Mouse (Mus musculus) heart, adult 2 months (tissue): ENCODE data around the gene Foxo1.
A peak's percentile ranks its signal among the peaks of the same experiment; 100 is the strongest.

Experiments used
- CTCF ChIP-seq: fragments of 200-600 bp; IDR thresholded peaks from 2 replicates; pipeline ENCODE4 v1.8.1; 2022; ENCODE audit warnings: antibody characterized with exemption, mild to moderate bottlenecking, moderate library complexity
- EP300 ChIP-seq: fragments of 200-500 bp; IDR thresholded peaks from 2 replicates; pipeline ENCODE4 v1.6.1; 2011; ENCODE audit warnings: low read depth, low read length, control low read depth; ENCODE audit not compliant: insufficient read depth
- POLR2A ChIP-seq: fragments of 200-500 bp; IDR thresholded peaks from 2 replicates; pipeline ENCODE4 v1.6.1; 2011; ENCODE audit warnings: mild to moderate bottlenecking, low read depth, low read length, control low read depth; ENCODE audit not compliant: insufficient read depth

DNA sequence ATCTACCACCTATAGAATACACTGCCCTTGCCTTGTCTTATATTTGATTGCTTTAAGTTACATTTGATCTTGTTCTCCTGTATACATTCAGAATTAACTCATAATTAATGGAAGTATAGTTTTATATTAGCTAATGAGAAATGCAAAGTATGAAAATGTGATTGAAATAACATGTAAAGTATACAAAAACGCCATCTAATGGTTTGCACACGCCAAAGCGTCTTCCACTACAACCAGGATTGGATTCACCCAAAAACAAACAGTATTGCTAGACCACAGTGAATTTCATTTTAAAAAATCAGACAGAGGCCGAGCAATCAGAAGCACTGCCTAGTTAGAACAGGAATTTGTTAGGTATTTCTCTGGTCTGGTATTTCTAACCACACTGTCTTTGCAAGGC, 31.6 kb upstream of the Foxo1 start:
- no peak for TF ChIP-seq POLR2A
- peak; percentile 20 for TF ChIP-seq CTCF
- TF ChIP-seq EP300 = no peak
